Mouse (Mus musculus): ENCODE data around the gene Ovgp1.
"Not testable (repeated sequence)": the region's sequence is repeated elsewhere in the genome, so short reads cannot be mapped to it uniquely, and the experiment has no call there.

Ovgp1 gene

DNA sequence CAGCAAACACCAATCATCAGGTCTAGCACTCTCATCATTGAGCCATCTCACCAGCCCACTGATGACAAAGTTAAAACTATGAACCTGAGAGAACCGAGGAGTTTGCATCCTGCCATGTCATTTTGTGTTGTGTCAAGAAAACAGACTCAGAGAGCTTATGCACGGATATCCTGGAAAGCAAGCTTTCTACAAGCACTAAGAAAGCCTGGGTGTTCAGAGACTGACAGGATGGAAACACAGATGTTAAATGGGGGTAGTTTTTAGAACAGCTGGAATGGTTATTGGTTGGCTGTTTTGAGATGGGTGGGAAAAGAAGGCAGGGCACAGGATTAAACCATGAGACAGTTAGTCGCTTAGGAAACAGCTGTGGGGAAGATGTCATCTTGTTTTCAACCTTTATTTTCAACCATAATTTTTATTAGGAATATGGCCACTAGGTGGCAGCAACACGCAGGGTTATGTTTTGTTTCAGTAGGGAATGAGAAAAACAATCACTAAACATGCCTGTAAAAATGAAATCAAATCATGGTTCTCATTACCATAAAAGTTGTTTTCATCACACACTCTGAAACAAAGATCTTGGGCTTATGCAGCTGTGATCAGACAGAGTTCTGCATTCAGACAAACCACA is 18.3 kb downstream of the Ovgp1 start:
- peak; percentile 37 to 78 for DNase-seq (ENCODE audit: low spot score in 2 of 2)

- no peak for DNase-seq (ENCODE audit: low spot score in 2 of 2)
These were observed 21.2 kb downstream of the Ovgp1 start for GRCm38 (mm10) chr3:105994730-105995129.

- DNase-seq (ENCODE audit: low spot score in 2 of 2) = no peak
These were observed 27.3 kb downstream of the Ovgp1 start for GRCm38 (mm10) chr3:106000707-106001375.

- no peak for DNase-seq (ENCODE audit: low spot score in 2 of 2)
These were observed 28.2 kb downstream of the Ovgp1 start for GRCm38 (mm10) chr3:106001416-106002370.

DNA sequence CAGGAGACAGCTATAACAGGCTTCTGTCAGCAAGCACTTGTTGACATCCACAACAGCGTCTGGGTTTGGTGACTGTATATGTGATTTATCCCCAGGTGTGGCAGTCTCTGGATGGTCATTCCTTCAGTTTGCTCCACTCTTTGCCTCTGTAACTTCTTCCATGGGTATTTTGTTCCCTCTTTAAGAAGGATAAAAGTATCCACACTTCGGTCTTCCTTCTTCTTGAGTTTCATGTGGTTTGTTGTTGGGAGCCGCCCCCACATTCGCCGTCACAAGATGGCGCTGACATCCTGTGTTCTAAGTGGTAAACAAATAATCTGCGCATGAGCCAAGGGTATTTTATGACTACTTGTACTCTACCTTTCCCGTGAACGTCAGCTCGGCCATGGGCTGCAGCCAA is 29.8 kb downstream of the Ovgp1 start:
- DNase-seq (ENCODE audit: low spot score in 2 of 2) = not testable (repeated sequence)

DNA sequence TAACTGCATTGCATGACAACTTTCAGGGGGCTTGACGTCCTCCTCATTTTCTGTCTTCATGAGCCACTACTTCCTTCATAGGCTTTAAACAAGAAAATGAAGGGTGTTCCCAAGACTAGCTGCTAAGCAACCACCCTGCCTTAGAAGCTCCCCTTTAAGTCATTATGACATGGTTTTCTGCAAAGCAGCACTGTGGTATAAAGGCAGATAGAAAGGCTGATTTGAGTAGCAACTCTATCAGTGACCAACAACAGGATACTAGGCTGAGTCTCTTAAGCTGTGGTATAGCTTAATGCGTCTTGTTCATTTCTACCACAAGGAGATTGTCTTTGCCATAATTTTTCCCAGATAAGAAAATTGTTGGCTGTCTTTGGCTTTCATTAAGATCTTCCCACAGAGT is 41.0 kb downstream of the Ovgp1 start, which contains the start of gene Pifo:
TSS of gene Pifo (minus strand) at position 101 of the 400 bp plus-strand sequence.
- no peak for DNase-seq (ENCODE audit: low spot score in 2 of 2)

DNA sequence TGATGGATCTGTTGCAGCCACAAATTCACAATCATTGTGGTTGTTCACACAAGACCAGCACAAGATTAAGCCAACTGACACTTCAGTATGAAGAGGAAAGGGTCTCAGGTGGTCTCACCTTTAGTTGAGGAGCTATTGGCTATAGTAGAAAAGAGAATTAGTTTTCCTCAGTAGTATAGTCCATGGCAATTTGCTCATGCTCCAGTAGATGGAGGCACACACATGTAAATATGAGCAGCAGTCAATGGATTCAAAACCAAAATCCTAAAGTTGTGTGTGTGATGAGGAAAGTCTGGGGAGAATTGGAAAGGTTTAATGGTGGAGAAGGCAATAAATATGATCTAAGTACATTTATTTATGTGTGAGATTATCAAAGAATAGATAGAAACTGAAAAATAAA is 48.3 kb downstream of the Ovgp1 start:
- DNase-seq (ENCODE audit: low spot score in 2 of 2) = no peak

GRCm38 (mm10) chr3:106024135-106024534 is 50.6 kb downstream of the Ovgp1 start:
- no peak for DNase-seq (ENCODE audit: low spot score in 2 of 2)

- no peak for DNase-seq (ENCODE audit: low spot score in 2 of 2)
These were observed 59.3 kb downstream of the Ovgp1 start, which contains the start of gene Chil5 for GRCm38 (mm10) chr3:106032781-106033180. TSS of gene Chil5 (minus strand) at chr3:106032814.
